Mouse (Mus musculus) naive thymus-derived CD4-positive, alpha-beta T cell, adult 2 months (primary cell): ENCODE measurements around the gene Cryab.

Experiments
- DNase-seq: peaks from one replicate; pipeline ENCODE4 v3.0.0-alpha.2; 2011; ENCODE audit warnings: low read depth

The Cryab gene

GRCm38 (mm10) chr9:50797641-50798040 is 46.5 kb downstream of the Cryab start:
- DNase-seq, result no peak

- DNase-seq, result no peak
These were observed 47.2 kb downstream of the Cryab start for GRCm38 (mm10) chr9:50798368-50798767.

GRCm38 (mm10) chr9:50800985-50801384 is 49.9 kb downstream of the Cryab start:
- DNase-seq, result peak; percentile 73

GRCm38 (mm10) chr9:50803055-50803671 is 52.0 kb downstream of the Cryab start:
- DNase-seq, result no peak
